Mouse (Mus musculus): ENCODE data around the gene Atxn7l1. TPM values are rescaled to one million over a fixed set of nuclear protein-coding genes. Genes with fewer than 3 reads are reported as not detected.
A peak's percentile ranks its signal among the peaks of the same experiment; 100 is the strongest.

The Atxn7l1 gene
- polyA plus RNA-seq, 1 experiment from 2014 or later, result 15.7 TPM

- Histone ChIP-seq H3K27ac (ENCODE audit: low read length) (peak overlapping the region; percentile 13; the same call in 1 of the 2 replicates), H3K4me2 (ENCODE audit: low read depth, low read length) (no peak overlapping the region), H3K27me3 (ENCODE audit: control insufficient read depth, insufficient read depth, low read depth, low read length) (no peaks in the 10 kb centered on the region), H3K4me1 (replicated peaks; ENCODE audit: control insufficient read depth, insufficient read depth, low read length) (peaks cover 34% of the 10 kb centered on the region), H3K9ac (ENCODE audit: low read length) (no peak overlapping the region), H3K4me3 (ENCODE audit: low read length) (no peak overlapping the region), H3K36me3 (ENCODE audit: control insufficient read depth, insufficient read depth, low read length) (no peaks in the 10 kb centered on the region), H3K9me3 (ENCODE audit: control insufficient read depth, low read length) (no peaks in the 10 kb centered on the region)
- ATAC-seq (ENCODE audit: low read depth), result no peak
- WGBS, result 58% methylated on average over 7 of the region's 7 CpGs
Observed at GRCm38 (mm10) chr12:33174171-33174570, 26.7 kb downstream of the Atxn7l1 start.

DNA sequence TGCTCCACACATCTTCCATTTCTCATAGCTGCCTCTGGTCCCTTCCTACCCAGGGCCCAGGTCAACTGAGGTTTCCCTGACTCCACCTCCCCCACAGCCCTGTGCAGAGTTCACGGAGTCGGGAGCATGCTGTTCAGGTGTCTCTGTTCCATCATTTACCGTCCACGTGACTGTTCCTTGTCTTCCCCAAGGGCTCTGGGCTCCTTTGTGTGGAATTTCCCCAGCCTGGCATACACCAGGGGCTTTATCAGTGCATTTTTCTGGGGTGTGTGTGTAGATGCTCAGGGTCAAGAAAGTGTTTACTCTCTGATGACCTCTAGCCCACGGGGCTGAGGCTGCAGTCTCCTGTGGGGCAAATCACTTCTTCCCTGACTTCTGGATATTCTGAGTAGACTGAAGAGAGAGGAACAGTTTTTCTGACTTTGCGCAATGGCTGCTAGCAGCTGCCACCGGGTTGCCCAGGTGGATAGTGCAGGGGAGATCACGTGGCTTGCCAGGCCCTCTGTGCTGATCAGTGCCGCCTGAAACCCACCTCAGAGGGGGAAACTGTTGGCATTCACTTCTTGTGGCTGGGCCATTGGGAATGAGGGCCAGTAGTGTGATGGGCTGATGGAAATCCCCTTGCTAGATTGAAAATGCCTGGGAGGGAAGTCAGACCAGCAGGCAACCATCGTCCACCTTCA lies 27.3 kb downstream of the Atxn7l1 start:
- WGBS, result 63% methylated on average over 10 of the region's 10 CpGs
- ATAC-seq (ENCODE audit: low read depth), result no peak

GRCm38 (mm10) chr12:33175621-33176554 lies 28.4 kb downstream of the Atxn7l1 start:
- H3K9me3 ChIP-seq (ENCODE audit: control insufficient read depth, low read length), result no peaks in the 10 kb centered on the region
- H3K36me3 ChIP-seq (ENCODE audit: control insufficient read depth, insufficient read depth, low read length), result no peaks in the 10 kb centered on the region
- peak overlapping the region; percentile 32 for H3K4me3 ChIP-seq (ENCODE audit: low read length)
- 10% methylated on average over 25 of the region's 25 CpGs for WGBS
- H3K27me3 ChIP-seq (ENCODE audit: control insufficient read depth, insufficient read depth, low read depth, low read length), result no peaks in the 10 kb centered on the region
- ATAC-seq (ENCODE audit: low read depth), result peak; percentile 86
- H3K4me2 ChIP-seq (ENCODE audit: low read depth, low read length), result peak overlapping the region; percentile 58
- H3K9ac ChIP-seq (ENCODE audit: low read length), result peak overlapping the region; percentile 17; the same call in 1 of the 2 replicates
- H3K4me1 ChIP-seq (replicated peaks; ENCODE audit: control insufficient read depth, insufficient read depth, low read length), result peaks cover 29% of the 10 kb centered on the region
- H3K27ac ChIP-seq (ENCODE audit: low read length), result peak overlapping the region; percentile 17; the same call in 1 of the 2 replicates

More for the DNA sequence above, 27.3 kb downstream of the Atxn7l1 start:
- Histone ChIP-seq H3K27ac (ENCODE audit: low read length) (no peak overlapping the region), H3K9me3 (ENCODE audit: control insufficient read depth, low read length) (no peaks in the 10 kb centered on the region), H3K4me2 (ENCODE audit: low read depth, low read length) (no peak overlapping the region), H3K4me1 (replicated peaks; ENCODE audit: control insufficient read depth, insufficient read depth, low read length) (peaks cover 34% of the 10 kb centered on the region), H3K4me3 (ENCODE audit: low read length) (no peak overlapping the region), H3K36me3 (ENCODE audit: control insufficient read depth, insufficient read depth, low read length) (no peaks in the 10 kb centered on the region), H3K9ac (ENCODE audit: low read length) (no peak overlapping the region), H3K27me3 (ENCODE audit: control insufficient read depth, insufficient read depth, low read depth, low read length) (no peaks in the 10 kb centered on the region)

DNA sequence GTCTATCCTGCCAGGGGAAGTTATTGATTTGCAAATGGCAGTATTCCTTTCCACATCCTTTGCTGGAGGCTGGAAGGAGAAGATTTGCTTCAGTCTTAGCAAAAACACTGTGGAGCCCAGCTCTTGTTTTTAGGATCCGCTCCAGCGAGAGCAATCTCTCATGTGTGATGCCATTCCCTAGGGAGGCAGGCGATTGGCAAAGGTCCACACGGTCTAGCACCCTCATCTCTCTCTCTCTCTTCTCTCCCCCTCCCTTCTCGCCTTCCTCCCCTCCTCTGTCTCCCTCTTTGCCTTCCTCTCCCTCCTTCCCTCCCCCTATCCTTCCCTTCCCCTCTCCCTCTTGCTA lies 29.0 kb downstream of the Atxn7l1 start:
- Histone ChIP-seq H3K27me3 (ENCODE audit: control insufficient read depth, insufficient read depth, low read depth, low read length) (no peaks in the 10 kb centered on the region), H3K36me3 (ENCODE audit: control insufficient read depth, insufficient read depth, low read length) (no peaks in the 10 kb centered on the region), H3K9ac (ENCODE audit: low read length) (peak overlapping the region; percentile 17; the same call in 1 of the 2 replicates), H3K9me3 (ENCODE audit: control insufficient read depth, low read length) (no peaks in the 10 kb centered on the region), H3K4me2 (ENCODE audit: low read depth, low read length) (peak overlapping the region; percentile 58), H3K27ac (ENCODE audit: low read length) (peak overlapping the region; percentile 17; the same call in 1 of the 2 replicates), H3K4me1 (replicated peaks; ENCODE audit: control insufficient read depth, insufficient read depth, low read length) (peaks cover 28% of the 10 kb centered on the region), H3K4me3 (ENCODE audit: low read length) (peak overlapping the region; percentile 32)
- ATAC-seq (ENCODE audit: low read depth), result no peak
- WGBS, result 44% methylated on average over 5 of the region's 5 CpGs

DNA sequence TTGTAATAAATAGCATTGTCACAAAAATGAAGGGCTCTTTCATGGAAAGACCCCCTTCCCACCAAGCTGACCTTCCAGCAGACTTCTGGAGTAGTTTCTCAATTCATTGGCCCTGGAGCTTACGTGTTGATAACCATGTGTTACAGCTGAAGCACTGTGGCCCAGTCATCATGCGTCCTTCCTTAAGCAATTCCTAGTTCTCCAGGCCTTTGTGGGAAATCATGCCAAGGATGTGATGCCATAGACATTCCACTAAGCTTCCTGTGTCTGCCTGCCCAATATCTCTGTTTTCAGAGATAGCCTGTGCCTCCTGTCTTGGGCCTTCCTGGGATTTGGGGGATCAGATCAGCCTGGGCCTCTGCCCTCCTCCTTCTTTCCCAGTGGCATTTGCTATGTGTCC lies 32.9 kb downstream of the Atxn7l1 start:
- no peak for ATAC-seq (ENCODE audit: low read depth)
- Histone ChIP-seq H3K4me1 (replicated peaks; ENCODE audit: control insufficient read depth, insufficient read depth, low read length) (peaks cover 28% of the 10 kb centered on the region), H3K27ac (ENCODE audit: low read length) (no peak overlapping the region), H3K4me2 (ENCODE audit: low read depth, low read length) (no peak overlapping the region), H3K27me3 (ENCODE audit: control insufficient read depth, insufficient read depth, low read depth, low read length) (no peaks in the 10 kb centered on the region), H3K4me3 (ENCODE audit: low read length) (no peak overlapping the region), H3K36me3 (ENCODE audit: control insufficient read depth, insufficient read depth, low read length) (no peaks in the 10 kb centered on the region), H3K9ac (ENCODE audit: low read length) (no peak overlapping the region), H3K9me3 (ENCODE audit: control insufficient read depth, low read length) (no peaks in the 10 kb centered on the region)
- 73% methylated on average over 2 of the region's 2 CpGs for WGBS

DNA sequence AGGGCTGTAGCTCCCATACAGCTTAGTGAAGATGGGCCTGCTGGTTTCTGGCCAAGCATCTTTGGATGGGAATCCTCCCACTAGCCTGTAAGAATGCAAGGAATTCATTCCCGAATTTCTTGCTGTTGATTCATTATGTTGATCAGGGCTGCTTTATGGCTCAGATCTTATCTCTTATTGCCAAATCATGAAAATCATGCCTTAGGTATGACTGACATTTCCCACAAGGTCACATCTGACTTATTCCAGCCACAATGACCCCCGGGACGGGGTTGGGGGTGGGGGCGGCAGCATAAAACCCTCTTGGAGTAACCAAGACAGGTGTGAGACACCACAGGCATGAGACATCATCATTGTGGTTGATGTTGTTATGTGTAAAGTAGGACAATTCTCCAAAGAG lies 34.4 kb downstream of the Atxn7l1 start:
- H3K4me2 ChIP-seq (ENCODE audit: low read depth, low read length), result no peak overlapping the region
- no peak overlapping the region for H3K4me3 ChIP-seq (ENCODE audit: low read length)
- H3K36me3 ChIP-seq (ENCODE audit: control insufficient read depth, insufficient read depth, low read length), result no peaks in the 10 kb centered on the region
- no peaks in the 10 kb centered on the region for H3K9me3 ChIP-seq (ENCODE audit: control insufficient read depth, low read length)
- no peak for ATAC-seq (ENCODE audit: low read depth)
- H3K4me1 ChIP-seq (replicated peaks; ENCODE audit: control insufficient read depth, insufficient read depth, low read length), result peaks cover 15% of the 10 kb centered on the region
- H3K27ac ChIP-seq (ENCODE audit: low read length), result no peak overlapping the region
- no peak overlapping the region for H3K9ac ChIP-seq (ENCODE audit: low read length)
- WGBS, result 88% methylated on average over 4 of the region's 4 CpGs
- H3K27me3 ChIP-seq (ENCODE audit: control insufficient read depth, insufficient read depth, low read depth, low read length), result no peaks in the 10 kb centered on the region

DNA sequence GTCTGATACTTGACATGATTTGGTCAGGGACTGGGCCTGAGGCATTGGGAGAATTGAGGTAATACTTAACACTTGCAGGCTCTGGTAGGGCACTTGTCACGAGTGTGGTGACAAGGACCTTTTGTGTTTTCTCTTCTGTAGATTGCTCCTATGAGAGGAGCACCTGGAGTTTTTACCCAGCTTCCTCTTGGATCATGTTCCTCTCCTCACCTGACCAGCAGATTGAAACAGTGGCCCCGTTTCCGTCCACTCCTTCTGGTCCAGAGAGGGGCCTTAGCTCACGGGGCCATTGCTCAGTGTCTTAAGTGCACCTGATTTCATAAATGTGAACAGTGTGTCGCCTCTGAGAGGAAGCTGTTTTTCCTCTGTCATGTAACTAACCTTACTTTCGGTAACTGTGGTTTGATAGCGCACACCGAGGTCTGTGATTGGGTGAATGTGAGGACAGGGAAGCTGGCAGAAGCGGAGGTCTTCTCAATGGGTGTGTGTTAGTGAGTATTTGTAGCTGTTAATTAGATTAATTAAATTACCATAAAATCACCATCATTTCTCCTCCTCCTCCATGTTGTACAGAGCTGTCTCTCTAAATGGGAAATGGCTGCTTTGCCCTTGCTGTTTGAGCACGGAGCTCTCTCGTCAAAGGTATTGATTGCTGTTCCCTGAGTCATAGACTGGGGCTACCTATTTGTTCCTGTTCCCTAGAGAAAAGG lies 35.1 kb downstream of the Atxn7l1 start:
- H3K36me3 ChIP-seq (ENCODE audit: control insufficient read depth, insufficient read depth, low read length), result no peaks in the 10 kb centered on the region
- no peaks in the 10 kb centered on the region for H3K27me3 ChIP-seq (ENCODE audit: control insufficient read depth, insufficient read depth, low read depth, low read length)
- H3K9ac ChIP-seq (ENCODE audit: low read length), result no peak overlapping the region
- no peak overlapping the region for H3K27ac ChIP-seq (ENCODE audit: low read length)
- ATAC-seq (ENCODE audit: low read depth), result no peak
- no peaks in the 10 kb centered on the region for H3K9me3 ChIP-seq (ENCODE audit: control insufficient read depth, low read length)
- 69% methylated on average over 11 of the region's 11 CpGs for WGBS
- H3K4me1 ChIP-seq (replicated peaks; ENCODE audit: control insufficient read depth, insufficient read depth, low read length), result peaks cover 14% of the 10 kb centered on the region; the same call in 1 of the 2 replicates
- H3K4me3 ChIP-seq (ENCODE audit: low read length), result no peak overlapping the region
- H3K4me2 ChIP-seq (ENCODE audit: low read depth, low read length), result no peak overlapping the region

GRCm38 (mm10) chr12:33183138-33183627 lies 35.7 kb downstream of the Atxn7l1 start:
- Histone ChIP-seq H3K4me2 (ENCODE audit: low read depth, low read length) (no peak overlapping the region), H3K27me3 (ENCODE audit: control insufficient read depth, insufficient read depth, low read depth, low read length) (no peaks in the 10 kb centered on the region), H3K4me3 (ENCODE audit: low read length) (no peak overlapping the region), H3K4me1 (replicated peaks; ENCODE audit: control insufficient read depth, insufficient read depth, low read length) (peaks cover 14% of the 10 kb centered on the region; the same call in 1 of the 2 replicates), H3K9ac (ENCODE audit: low read length) (no peak overlapping the region), H3K27ac (ENCODE audit: low read length) (no peak overlapping the region), H3K9me3 (ENCODE audit: control insufficient read depth, low read length) (no peaks in the 10 kb centered on the region), H3K36me3 (ENCODE audit: control insufficient read depth, insufficient read depth, low read length) (no peaks in the 10 kb centered on the region)
- no peak for ATAC-seq (ENCODE audit: low read depth)
- 78% methylated on average over 4 of the region's 4 CpGs for WGBS
